Comparison of ENCODE assay signal across 21 mouse cellular contexts in genomic region chr9:40875431-40875830, GRCm38 (mm10). TPM values are rescaled to one million over a fixed set of nuclear protein-coding genes. Genes with fewer than 3 reads are reported as not detected.
"Had no signal": no experiment of that assay in that cellular context is flagged by ENCODE, and none has a peak within 500 bp of the region (broad histone marks: within the 10 kb centered on the region; RNA-seq: fewer than 3 reads in every experiment).

No protein-coding gene starts in this region.

- H3K9ac ChIP-seq: limb, embryonic 13.5 days; liver, embryonic 14.5 days; neural tube, embryonic 12.5 days; stomach, embryonic 15.5 days had no signal

- H3K9me3 ChIP-seq: limb, embryonic 13.5 days; neural tube, embryonic 12.5 days; stomach, embryonic 15.5 days had no signal

- H3K4me3 ChIP-seq: left cerebral cortex, adult 2 months; limb, embryonic 13.5 days; neural tube, embryonic 12.5 days; stomach, embryonic 15.5 days had no signal

- DNase-seq: kidney, adult 11 months; kidney, adult 9 months; kidney, postnatal 10 days; lung, adult 18-20 months; retina, postnatal 1 day; thymus, adult 2 months; thymus, postnatal 25 days had no signal

- H3K36me3 ChIP-seq: limb, embryonic 13.5 days; neural tube, embryonic 12.5 days; stomach, embryonic 15.5 days had no signal

- H3K27ac ChIP-seq: left cerebral cortex, adult 2 months; limb, embryonic 13.5 days; liver, embryonic 14.5 days; neural tube, embryonic 12.5 days; stomach, embryonic 15.5 days had no signal

- H3K4me2 ChIP-seq: limb, embryonic 13.5 days; stomach, embryonic 15.5 days had no signal

RNA-seq across cellular contexts. Expression of gene Bsx, which starts 1.5 kb away (rescaled TPM):
- total RNA-seq: layer of hippocampus, adult 8-10 months; left cerebral cortex, adult 2 months; left cerebral cortex, postnatal 14 days; liver, adult 2 months; megakaryocyte-erythroid progenitor cell, adult 5-6 weeks had no signal
- polyA plus RNA-seq: intestine, embryonic 14.5 days; large intestine, adult 2 months; limb, embryonic 13.5 days; liver, adult 2 months; lung, embryonic 16.5 days; neural tube, embryonic 12.5 days; spleen, adult 2 months; stomach, embryonic 15.5 days; urinary bladder, adult 2 months had no signal
